In the genomic region with DNA sequence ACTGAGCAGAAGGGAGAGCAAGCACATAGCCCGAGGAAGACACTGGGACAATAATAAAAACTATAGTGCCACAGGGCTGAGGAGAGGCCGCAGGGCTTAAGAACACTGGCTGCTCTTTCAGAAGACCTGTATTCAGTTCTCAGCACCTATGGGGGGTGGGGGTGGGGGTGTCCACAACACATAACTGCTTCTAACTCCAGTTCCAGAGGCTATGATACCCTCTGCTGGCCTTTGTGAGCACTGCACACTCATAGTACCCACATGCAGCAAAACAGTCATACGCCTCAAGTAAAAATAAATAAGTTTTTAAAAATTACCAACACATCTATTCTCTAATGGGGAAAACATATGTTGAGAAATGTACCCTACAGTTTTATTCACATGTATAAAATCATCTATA, we compare ENCODE assay signal across 18 mouse cellular contexts. TPM values are rescaled to one million over a fixed set of nuclear protein-coding genes. Genes with fewer than 3 reads are reported as not detected.
A peak's percentile ranks its signal among the peaks of the same experiment; 100 is the strongest.
DNase-seq lines count a peak whose midpoint lies in the region; ATAC-seq and TF ChIP-seq lines count a peak whose summit lies in the region.
"Had no signal": no experiment of that assay in that cellular context is flagged by ENCODE, and none has a peak within 500 bp of the region (broad histone marks: within the 10 kb centered on the region; RNA-seq: fewer than 3 reads in every experiment).

No protein-coding gene starts in this region.

- no peak overlapping the region for H3K4me3 ChIP-seq in cerebellum, adult 2 months (replicated peaks; ENCODE audit: insufficient read depth, low read depth, low read length)
- H3K4me3 ChIP-seq in kidney, postnatal 0 days (replicated peaks; ENCODE audit: low read depth, low read length): no peak overlapping the region
- H3K4me3 ChIP-seq in kidney, embryonic 14.5 days (ENCODE audit: low read length): no peak overlapping the region
- H3K4me3 ChIP-seq in stomach, postnatal 0 days (ENCODE audit: low read depth, low read length): no peak overlapping the region
- H3K4me3 ChIP-seq: heart, embryonic 13.5 days; hindbrain, embryonic 13.5 days; liver, embryonic 13.5 days; neural tube, embryonic 13.5 days had no signal

- peaks cover 24% of the 10 kb centered on the region for H3K4me1 ChIP-seq in cerebellum, adult 2 months (ENCODE audit: control insufficient read depth, insufficient read depth, low read length)
- no peaks in the 10 kb centered on the region for H3K4me1 ChIP-seq in kidney, postnatal 0 days (replicated peaks; ENCODE audit: insufficient read depth, low read length)
- H3K4me1 ChIP-seq in kidney, embryonic 14.5 days (ENCODE audit: control insufficient read depth, insufficient read depth, low read length): no peaks in the 10 kb centered on the region
- no peaks in the 10 kb centered on the region for H3K4me1 ChIP-seq in stomach, postnatal 0 days (replicated peaks; ENCODE audit: control insufficient read depth, insufficient read depth)
- H3K4me1 ChIP-seq: heart, embryonic 13.5 days; hindbrain, embryonic 13.5 days; liver, embryonic 13.5 days; neural tube, embryonic 13.5 days had no signal

- ATAC-seq in kidney, postnatal 0 days (replicated peaks; ENCODE audit: low FRiP score, low read depth): no peak
- no peak for ATAC-seq in kidney, embryonic 14.5 days (ENCODE audit: low FRiP score, low TSS enrichment)
- ATAC-seq in stomach, postnatal 0 days (ENCODE audit: low FRiP score, low TSS enrichment): no peak
- ATAC-seq: midbrain, embryonic 16.5 days had no signal

- H3K27me3 ChIP-seq in cerebellum, adult 2 months (ENCODE audit: control insufficient read depth, insufficient read depth, low read length): no peaks in the 10 kb centered on the region
- H3K27me3 ChIP-seq in kidney, postnatal 0 days (ENCODE audit: insufficient read depth, low read length): no peaks in the 10 kb centered on the region
- H3K27me3 ChIP-seq in kidney, embryonic 14.5 days (ENCODE audit: control insufficient read depth, insufficient read depth, low read length): no peaks in the 10 kb centered on the region
- H3K27me3 ChIP-seq in stomach, postnatal 0 days (ENCODE audit: control insufficient read depth, insufficient read depth, low read length): no peaks in the 10 kb centered on the region
- H3K27me3 ChIP-seq: heart, embryonic 13.5 days; hindbrain, embryonic 13.5 days; liver, embryonic 13.5 days; neural tube, embryonic 13.5 days had no signal

- peaks cover 69% of the 10 kb centered on the region for H3K36me3 ChIP-seq in kidney, postnatal 0 days (ENCODE audit: insufficient read depth, low read length)
- H3K36me3 ChIP-seq in kidney, embryonic 14.5 days (ENCODE audit: control insufficient read depth, insufficient read depth, low read length): peaks cover 93% of the 10 kb centered on the region
- H3K36me3 ChIP-seq in stomach, postnatal 0 days (ENCODE audit: control insufficient read depth, insufficient read depth, low read length): peaks cover 33% of the 10 kb centered on the region

- TF ChIP-seq POLR2A in cerebellum, adult 2 months (IDR thresholded peaks at IDR 0.05; ENCODE audit: borderline replicate concordance, insufficient read depth, low read length): no peak

- 98% methylated on average over 3 of the region's 3 CpGs for WGBS in cerebellum, adult 2 months
- WGBS in kidney, postnatal 0 days: 93% methylated on average over 3 of the region's 3 CpGs
- 92% methylated on average over 3 of the region's 3 CpGs for WGBS in kidney, embryonic 14.5 days
- 93% methylated on average over 3 of the region's 3 CpGs for WGBS in stomach, postnatal 0 days

- peak; percentile 16; the same call in 1 of the 2 replicates for TF ChIP-seq CTCF in cerebellum, adult 2 months (IDR thresholded peaks at IDR 0.05; ENCODE audit: borderline replicate concordance, insufficient read depth, low read depth, low read length)
- peak; percentile 32; the same call in 1 of the 2 replicates for TF ChIP-seq CTCF in kidney, postnatal 0 days (IDR thresholded peaks at IDR 0.05; ENCODE audit: low read depth)
- peak; percentile 48 for TF ChIP-seq CTCF in stomach, postnatal 0 days (IDR thresholded peaks at IDR 0.05; ENCODE audit: low read depth)

- no peak overlapping the region for H3K27ac ChIP-seq in cerebellum, adult 2 months (ENCODE audit: insufficient read depth, low read length)
- no peak overlapping the region for H3K27ac ChIP-seq in kidney, postnatal 0 days
- H3K27ac ChIP-seq in kidney, embryonic 14.5 days (ENCODE audit: low read depth, low read length): no peak overlapping the region
- H3K27ac ChIP-seq in stomach, postnatal 0 days (replicated peaks): no peak overlapping the region
- H3K27ac ChIP-seq: heart, embryonic 13.5 days; hindbrain, embryonic 13.5 days; liver, embryonic 13.5 days; neural tube, embryonic 13.5 days had no signal

- TF ChIP-seq EP300 in stomach, postnatal 0 days (optimal IDR thresholded peaks at IDR 0.05): no peak

- DNase-seq in cerebellum, adult 2 months: no peak
- no peak for DNase-seq in cerebellum, adult 9-11 months
- DNase-seq in kidney, postnatal 0 days (ENCODE audit: low spot score): no peak
- peak; percentile 56 for DNase-seq in thymus, postnatal 4 days
- DNase-seq in thymus, adult 18-20 months: no peak
- DNase-seq in stomach, postnatal 0 days (ENCODE audit: low spot score): no peak
- no peak for DNase-seq in neural tube, embryonic 10.5 days (ENCODE audit: extremely low spot score, low spot score)
- DNase-seq: cerebellum, adult 9-10 months; gastrocnemius, postnatal 10 days; kidney, adult 9 months; layer of hippocampus, adult 9-11 months; liver, embryonic 13.5 days; lung, postnatal 36 days had no signal

- no peaks in the 10 kb centered on the region for H3K9me3 ChIP-seq in kidney, postnatal 0 days (replicated peaks; ENCODE audit: low read length)
- no peaks in the 10 kb centered on the region for H3K9me3 ChIP-seq in kidney, embryonic 14.5 days (ENCODE audit: control insufficient read depth, low read length)
- H3K9me3 ChIP-seq in stomach, postnatal 0 days (ENCODE audit: control insufficient read depth, low read length): no peaks in the 10 kb centered on the region
- H3K9me3 ChIP-seq: heart, embryonic 13.5 days; hindbrain, embryonic 13.5 days; liver, embryonic 13.5 days; neural tube, embryonic 13.5 days had no signal

- no peak overlapping the region for H3K4me2 ChIP-seq in kidney, postnatal 0 days (ENCODE audit: low read length)
- no peak overlapping the region for H3K4me2 ChIP-seq in kidney, embryonic 14.5 days (replicated peaks; ENCODE audit: low read depth, low read length)
- H3K4me2 ChIP-seq in stomach, postnatal 0 days (replicated peaks; ENCODE audit: low read depth): no peak overlapping the region
- H3K4me2 ChIP-seq: heart, embryonic 13.5 days; hindbrain, embryonic 13.5 days; liver, embryonic 13.5 days; neural tube, embryonic 13.5 days had no signal

- no peak overlapping the region for H3K9ac ChIP-seq in kidney, postnatal 0 days (ENCODE audit: low read depth, low read length)
- no peak overlapping the region for H3K9ac ChIP-seq in kidney, embryonic 14.5 days (ENCODE audit: low read depth, low read length)
- H3K9ac ChIP-seq in stomach, postnatal 0 days (ENCODE audit: low read length): no peak overlapping the region
- H3K9ac ChIP-seq: heart, embryonic 13.5 days; hindbrain, embryonic 13.5 days; liver, embryonic 13.5 days; neural tube, embryonic 13.5 days had no signal

RNA-seq across cellular contexts. Expression of gene Pfas, which starts 13.9 kb away (rescaled TPM):
- 23.1 and 23.2 TPM in 2 replicates for polyA plus RNA-seq in cerebellum, adult 2 months (2012; rRNA removed)
- 20.9 and 23.3 TPM in 2 replicates for polyA plus RNA-seq in kidney, postnatal 0 days (2015; fragmentation: Nextera tagmentation; extraction: Ambion mirVana)
- polyA plus RNA-seq in kidney, embryonic 14.5 days (2014; fragmentation: Nextera tagmentation; extraction: Ambion mirVana): 33.7 and 47.7 TPM in 2 replicates
- polyA plus RNA-seq in stomach, postnatal 0 days (2015; fragmentation: Nextera tagmentation; extraction: Ambion mirVana): 7.4 and 8.0 TPM in 2 replicates

RNA-seq across cellular contexts. Expression of gene Rangrf, which starts 19.4 kb away (rescaled TPM):
- 54.4 and 55.5 TPM in 2 replicates for polyA plus RNA-seq in cerebellum, adult 2 months (2012; rRNA removed)
- 55.6 and 58.3 TPM in 2 replicates for polyA plus RNA-seq in kidney, postnatal 0 days (2015; fragmentation: Nextera tagmentation; extraction: Ambion mirVana)
- polyA plus RNA-seq in kidney, embryonic 14.5 days (2014; fragmentation: Nextera tagmentation; extraction: Ambion mirVana): 68.7 and 95.2 TPM in 2 replicates
- 34.8 and 35.1 TPM in 2 replicates for polyA plus RNA-seq in stomach, postnatal 0 days (2015; fragmentation: Nextera tagmentation; extraction: Ambion mirVana)

RNA-seq across cellular contexts. Expression of gene Ctc1, which starts 21.3 kb away (rescaled TPM):
- 44.1 and 46.3 TPM in 2 replicates for polyA plus RNA-seq in cerebellum, adult 2 months (2012; rRNA removed)
- polyA plus RNA-seq in kidney, postnatal 0 days (2015; fragmentation: Nextera tagmentation; extraction: Ambion mirVana): 27.6 and 27.7 TPM in 2 replicates
- polyA plus RNA-seq in kidney, embryonic 14.5 days (2014; fragmentation: Nextera tagmentation; extraction: Ambion mirVana): 44.2 and 62.3 TPM in 2 replicates
- polyA plus RNA-seq in stomach, postnatal 0 days (2015; fragmentation: Nextera tagmentation; extraction: Ambion mirVana): 11.1 and 11.5 TPM in 2 replicates

RNA-seq across cellular contexts. Expression of gene Slc25a35, which starts 26.4 kb away (rescaled TPM):
- 11.5 and 12.1 TPM in 2 replicates for polyA plus RNA-seq in cerebellum, adult 2 months (2012; rRNA removed)
- 11.1 and 11.5 TPM in 2 replicates for polyA plus RNA-seq in kidney, postnatal 0 days (2015; fragmentation: Nextera tagmentation; extraction: Ambion mirVana)
- polyA plus RNA-seq in kidney, embryonic 14.5 days (2014; fragmentation: Nextera tagmentation; extraction: Ambion mirVana): 3.4 and 4.5 TPM in 2 replicates
- polyA plus RNA-seq in stomach, postnatal 0 days (2015; fragmentation: Nextera tagmentation; extraction: Ambion mirVana): 4.9 and 5.8 TPM in 2 replicates

RNA-seq across cellular contexts. Expression of gene Arhgef15, which starts 37.1 kb away (rescaled TPM):
- polyA plus RNA-seq in cerebellum, adult 2 months (2012; rRNA removed): 33.0 and 34.7 TPM in 2 replicates
- polyA plus RNA-seq in kidney, postnatal 0 days (2015; fragmentation: Nextera tagmentation; extraction: Ambion mirVana): 8.9 and 11.3 TPM in 2 replicates
- 10.2 and 15.9 TPM in 2 replicates for polyA plus RNA-seq in kidney, embryonic 14.5 days (2014; fragmentation: Nextera tagmentation; extraction: Ambion mirVana)
- 2.8 and 3.0 TPM in 2 replicates for polyA plus RNA-seq in stomach, postnatal 0 days (2015; fragmentation: Nextera tagmentation; extraction: Ambion mirVana)
